ENCODE assay signal across 13 mouse cellular contexts in genomic region chr12:111333020-111333605, GRCm38 (mm10). TPM values are rescaled to one million over a fixed set of nuclear protein-coding genes. Genes with fewer than 3 reads are reported as not detected.
A peak's percentile ranks its signal among the peaks of the same experiment; 100 is the strongest.
DNase-seq lines count a peak whose midpoint lies in the region; ATAC-seq and TF ChIP-seq lines count a peak whose summit lies in the region.
"Had no signal": no experiment of that assay in that cellular context is flagged by ENCODE, and none has a peak within 500 bp of the region (broad histone marks: within the 10 kb centered on the region; RNA-seq: fewer than 3 reads in every experiment).

No protein-coding gene starts in this region.

- TF ChIP-seq EP300 in stomach, postnatal 0 days (optimal IDR thresholded peaks at IDR 0.05): no peak

- TF ChIP-seq CTCF in stomach, postnatal 0 days (IDR thresholded peaks at IDR 0.05; ENCODE audit: low read depth): peak; percentile 36

- no peak overlapping the region for H3K4me2 ChIP-seq in forebrain, embryonic 14.5 days (ENCODE audit: low read length)
- no peak overlapping the region for H3K4me2 ChIP-seq in forebrain, embryonic 11.5 days (ENCODE audit: low read depth, low read length, severe bottlenecking)
- no peak overlapping the region for H3K4me2 ChIP-seq in hindbrain, embryonic 15.5 days
- H3K4me2 ChIP-seq in hindbrain, embryonic 13.5 days: no peak overlapping the region
- no peak overlapping the region for H3K4me2 ChIP-seq in stomach, postnatal 0 days (replicated peaks; ENCODE audit: low read depth)
- H3K4me2 ChIP-seq: heart, embryonic 12.5 days; limb, embryonic 13.5 days; lung, embryonic 15.5 days had no signal

- no peak overlapping the region for H3K27ac ChIP-seq in forebrain, embryonic 14.5 days (ENCODE audit: low read depth, low read length)
- no peak overlapping the region for H3K27ac ChIP-seq in forebrain, embryonic 11.5 days (ENCODE audit: low read depth, low read length)
- H3K27ac ChIP-seq in hindbrain, embryonic 15.5 days (replicated peaks): 0 out of 2 replicates have a peak overlapping the region, but pooled peaks have one; percentile 15
- H3K27ac ChIP-seq in hindbrain, embryonic 13.5 days: no peak overlapping the region
- no peak overlapping the region for H3K27ac ChIP-seq in stomach, postnatal 0 days (replicated peaks)
- H3K27ac ChIP-seq: kidney, postnatal 0 days; limb, embryonic 13.5 days; lung, embryonic 15.5 days had no signal

- WGBS in forebrain, embryonic 14.5 days: 72% methylated on average over 15 of the region's 15 CpGs
- 88% methylated on average over 15 of the region's 15 CpGs for WGBS in forebrain, embryonic 11.5 days
- WGBS in hindbrain, embryonic 15.5 days: 68% methylated on average over 15 of the region's 15 CpGs
- WGBS in hindbrain, embryonic 13.5 days: 86% methylated on average over 15 of the region's 15 CpGs
- 70% methylated on average over 15 of the region's 15 CpGs for WGBS in stomach, postnatal 0 days

- no peaks in the 10 kb centered on the region for H3K27me3 ChIP-seq in forebrain, embryonic 14.5 days (replicated peaks; ENCODE audit: control insufficient read depth, insufficient read depth, low read length)
- H3K27me3 ChIP-seq in forebrain, embryonic 11.5 days (ENCODE audit: control insufficient read depth, insufficient read depth, low read length): no peaks in the 10 kb centered on the region
- H3K27me3 ChIP-seq in hindbrain, embryonic 15.5 days: no peaks in the 10 kb centered on the region
- no peaks in the 10 kb centered on the region for H3K27me3 ChIP-seq in hindbrain, embryonic 13.5 days
- H3K27me3 ChIP-seq in stomach, postnatal 0 days (ENCODE audit: control insufficient read depth, insufficient read depth, low read length): no peaks in the 10 kb centered on the region
- H3K27me3 ChIP-seq: heart, embryonic 12.5 days; limb, embryonic 13.5 days; lung, embryonic 15.5 days had no signal

- DNase-seq in forebrain, embryonic 14.5 days (ENCODE audit: low spot score): peak; percentile 54
- DNase-seq in forebrain, embryonic 11.5 days (ENCODE audit: low spot score): no peak
- peak; percentile 69 to 72 for DNase-seq in right cerebral cortex, postnatal 10 days (ENCODE audit: low spot score in 2 of 2)
- no peak for DNase-seq in right cerebral cortex, postnatal 36 days (ENCODE audit: low spot score in 2 of 2)
- no peak for DNase-seq in stomach, postnatal 0 days (ENCODE audit: low spot score)
- DNase-seq in lung, postnatal 14 days: no peak

- H3K9me3 ChIP-seq in forebrain, embryonic 14.5 days (replicated peaks; ENCODE audit: control insufficient read depth, low read length): no peaks in the 10 kb centered on the region
- H3K9me3 ChIP-seq in forebrain, embryonic 11.5 days (ENCODE audit: control insufficient read depth, low read length): no peaks in the 10 kb centered on the region
- H3K9me3 ChIP-seq in hindbrain, embryonic 15.5 days: no peaks in the 10 kb centered on the region
- no peaks in the 10 kb centered on the region for H3K9me3 ChIP-seq in hindbrain, embryonic 13.5 days
- no peaks in the 10 kb centered on the region for H3K9me3 ChIP-seq in stomach, postnatal 0 days (ENCODE audit: control insufficient read depth, low read length)
- H3K9me3 ChIP-seq: heart, embryonic 12.5 days; limb, embryonic 13.5 days; lung, embryonic 15.5 days had no signal

- ATAC-seq in forebrain, embryonic 14.5 days: no peak
- no peak for ATAC-seq in forebrain, embryonic 11.5 days (replicated peaks; ENCODE audit: low FRiP score)
- ATAC-seq in hindbrain, embryonic 15.5 days (ENCODE audit: low FRiP score, low read depth): no peak
- ATAC-seq in hindbrain, embryonic 13.5 days (ENCODE audit: low FRiP score): no peak
- no peak for ATAC-seq in stomach, postnatal 0 days (ENCODE audit: low FRiP score, low TSS enrichment)

- H3K9ac ChIP-seq in forebrain, embryonic 14.5 days (ENCODE audit: low read length): no peak overlapping the region
- H3K9ac ChIP-seq in forebrain, embryonic 11.5 days (ENCODE audit: low read length): no peak overlapping the region
- no peak overlapping the region for H3K9ac ChIP-seq in hindbrain, embryonic 15.5 days
- no peak overlapping the region for H3K9ac ChIP-seq in hindbrain, embryonic 13.5 days
- no peak overlapping the region for H3K9ac ChIP-seq in stomach, postnatal 0 days (ENCODE audit: low read length)
- H3K9ac ChIP-seq: heart, embryonic 12.5 days; limb, embryonic 13.5 days; lung, embryonic 15.5 days had no signal

- no peaks in the 10 kb centered on the region for H3K4me1 ChIP-seq in forebrain, embryonic 14.5 days (ENCODE audit: control insufficient read depth, insufficient read depth, low read length)
- H3K4me1 ChIP-seq in forebrain, embryonic 11.5 days (replicated peaks; ENCODE audit: control insufficient read depth, insufficient read depth, low read length): no peaks in the 10 kb centered on the region
- no peaks in the 10 kb centered on the region; the same call in 1 of the 2 replicates for H3K4me1 ChIP-seq in hindbrain, embryonic 15.5 days (replicated peaks)
- 0 out of 2 replicates have a peak, but pooled peaks cover 4% of the 10 kb centered on the region for H3K4me1 ChIP-seq in hindbrain, embryonic 13.5 days (replicated peaks)
- no peaks in the 10 kb centered on the region for H3K4me1 ChIP-seq in stomach, postnatal 0 days (replicated peaks; ENCODE audit: control insufficient read depth, insufficient read depth)
- H3K4me1 ChIP-seq: limb, embryonic 13.5 days had no signal

- H3K4me3 ChIP-seq in forebrain, embryonic 14.5 days (ENCODE audit: low read depth, low read length): no peak overlapping the region
- H3K4me3 ChIP-seq in forebrain, embryonic 11.5 days (ENCODE audit: low read depth, low read length): no peak overlapping the region
- no peak overlapping the region for H3K4me3 ChIP-seq in hindbrain, embryonic 15.5 days
- no peak overlapping the region for H3K4me3 ChIP-seq in hindbrain, embryonic 13.5 days
- no peak overlapping the region for H3K4me3 ChIP-seq in stomach, postnatal 0 days (ENCODE audit: low read depth, low read length)
- H3K4me3 ChIP-seq: heart, embryonic 12.5 days; limb, embryonic 13.5 days; lung, embryonic 15.5 days; myocyte had no signal

- H3K36me3 ChIP-seq in forebrain, embryonic 14.5 days (ENCODE audit: control insufficient read depth, insufficient read depth, low read length): peaks cover 64% of the 10 kb centered on the region
- H3K36me3 ChIP-seq in forebrain, embryonic 11.5 days (ENCODE audit: control insufficient read depth, insufficient read depth, low read length): peaks cover 5% of the 10 kb centered on the region; the same call in 1 of the 2 replicates
- peaks cover 31% of the 10 kb centered on the region for H3K36me3 ChIP-seq in hindbrain, embryonic 15.5 days
- H3K36me3 ChIP-seq in hindbrain, embryonic 13.5 days: peaks cover 85% of the 10 kb centered on the region
- peaks cover 22% of the 10 kb centered on the region for H3K36me3 ChIP-seq in stomach, postnatal 0 days (ENCODE audit: control insufficient read depth, insufficient read depth, low read length)

RNA-seq across cellular contexts. Expression of gene Cdc42bpb, which starts 44.4 kb away (rescaled TPM):
- polyA plus RNA-seq in forebrain, embryonic 14.5 days (2014; fragmentation: Nextera tagmentation; extraction: Ambion mirVana): 28.8 and 34.6 TPM in 2 replicates
- 42.7 and 44.0 TPM in 2 replicates for polyA plus RNA-seq in forebrain, embryonic 11.5 days (2014; fragmentation: Nextera tagmentation; extraction: Ambion mirVana)
- polyA plus RNA-seq in hindbrain, embryonic 15.5 days (2015; fragmentation: Nextera tagmentation; extraction: Ambion mirVana): 41.2 and 42.4 TPM in 2 replicates
- polyA plus RNA-seq in hindbrain, embryonic 13.5 days (2015; fragmentation: Nextera tagmentation; extraction: Ambion mirVana): 35.0 and 36.5 TPM in 2 replicates
- polyA plus RNA-seq in stomach, postnatal 0 days (2015; fragmentation: Nextera tagmentation; extraction: Ambion mirVana): 18.6 and 18.7 TPM in 2 replicates

Comparison
In these comparisons a context has a peak if more than half of its experiments do, and no peak if none do; other contexts are left out.
1. DNase-seq: peak in forebrain, embryonic 14.5 days (single experiment) and right cerebral cortex, postnatal 10 days (2 of 2); none in forebrain, embryonic 11.5 days (single experiment), right cerebral cortex, postnatal 36 days (0 of 2), stomach, postnatal 0 days (single experiment) and lung, postnatal 14 days (single experiment).